Mouse (Mus musculus): ENCODE results near the gene Elovl7.

GRCm38 (mm10) chr13:108325871-108326270 is 111.7 kb downstream of the Elovl7 start:
- TF ChIP-seq POLR2A (IDR thresholded peaks at IDR 0.05; ENCODE audit: control insufficient read depth, low read depth, low read length) (no peak), CTCF (IDR thresholded peaks at IDR 0.05; ENCODE audit: control insufficient read depth, insufficient read depth, insufficient replicate concordance, low read depth, low read length) (no peak)

Data from testis, adult 2 months (tissue).